Mouse (Mus musculus) left cerebral cortex, postnatal 14 days (tissue): ENCODE results near the gene Akt2. TPM values are rescaled to one million over a fixed set of nuclear protein-coding genes. Genes with fewer than 3 reads are reported as not detected.
"Not testable (repeated sequence)": the region's sequence is repeated elsewhere in the genome, so short reads cannot be mapped to it uniquely, and the experiment has no call there.

ENCODE experiments used
- DNase-seq, 2 experiments: peaks; one replicate each; pipeline ENCODE4 v3.0.0; 2021 to 2022; ENCODE audit warnings: low spot score in 2 of 2, mixed read lengths in 1 of 2
- intact Hi-C: fragments of 180-260 bp; cut with DNase I; formaldehyde crosslinking; loops from one replicate; pipeline ENCODE4 v1.15.1; 2025
- total RNA-seq, 2 experiments: library from RNA; stranded (reverse); gene quantifications; 2 replicates each; pipeline ENCODE4 v1.2.3; 2021

The Akt2 gene
- total RNA-seq, 2 experiments from 2014 or later, result 114 to 147 TPM

DNA sequence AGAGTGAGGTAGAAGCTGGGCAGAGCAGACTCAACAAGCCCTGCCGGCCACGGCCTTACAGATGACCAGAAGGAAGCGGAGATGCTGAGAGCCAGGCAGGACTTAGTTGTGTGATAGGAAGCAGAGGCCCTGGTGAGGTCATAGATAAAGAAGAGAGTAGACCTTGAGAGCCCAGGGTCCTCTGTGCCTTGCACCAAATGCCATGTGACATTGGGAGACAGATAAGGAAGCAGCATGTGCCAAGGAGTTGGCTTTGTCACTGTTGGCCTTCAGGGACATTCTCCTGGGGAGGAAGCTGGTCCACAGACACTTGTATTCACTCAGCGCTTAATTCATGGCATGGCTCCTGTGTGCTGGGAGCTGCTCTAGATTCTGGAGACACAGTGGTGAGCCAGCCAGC, 17.9 kb downstream of the Akt2 start:
- intact Hi-C loops, result no loop called here
- no peak for DNase-seq

DNA sequence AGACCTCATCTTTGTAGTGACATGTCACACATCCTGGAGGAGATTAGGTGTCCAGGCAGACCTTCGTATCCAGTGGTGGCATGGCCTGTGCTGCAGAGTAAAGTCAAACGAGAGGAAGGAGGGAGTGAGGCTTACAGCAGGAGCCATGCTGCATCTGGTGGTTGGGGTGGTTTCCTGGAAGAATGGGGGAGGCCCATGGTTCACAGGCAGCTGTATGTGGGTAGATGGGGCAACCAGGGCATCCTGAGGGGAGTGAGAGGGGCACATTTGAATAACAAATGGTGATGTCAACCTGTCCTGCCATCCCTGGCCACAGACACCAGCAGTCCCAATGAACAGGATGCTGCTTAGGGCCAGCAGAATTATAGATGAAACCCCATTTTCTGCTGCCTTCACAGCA, 18.3 kb downstream of the Akt2 start:
- intact Hi-C loops, result no loop called here
- no peak for DNase-seq

DNA sequence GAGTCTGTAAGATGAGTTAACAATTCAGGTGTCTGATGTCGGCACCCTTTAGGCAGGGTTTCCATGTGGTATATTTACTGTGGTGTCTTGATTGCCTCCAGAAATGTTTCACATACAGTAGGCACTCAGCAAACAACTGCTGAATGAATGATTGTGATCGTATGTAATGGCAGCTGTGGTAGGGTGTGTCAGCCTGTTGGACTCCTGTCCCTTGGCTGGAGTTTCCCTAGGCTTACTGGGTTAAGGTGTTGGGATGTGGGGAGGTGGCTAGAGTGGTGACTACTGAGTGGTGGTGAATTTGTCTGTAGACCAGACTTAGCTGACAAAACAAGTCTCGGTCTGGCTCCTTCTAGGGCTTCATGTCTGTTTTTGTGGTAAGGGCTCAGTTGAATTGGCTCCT, 19.0 kb downstream of the Akt2 start:
- intact Hi-C loops, result no loop called here
- DNase-seq, result no peak

DNA sequence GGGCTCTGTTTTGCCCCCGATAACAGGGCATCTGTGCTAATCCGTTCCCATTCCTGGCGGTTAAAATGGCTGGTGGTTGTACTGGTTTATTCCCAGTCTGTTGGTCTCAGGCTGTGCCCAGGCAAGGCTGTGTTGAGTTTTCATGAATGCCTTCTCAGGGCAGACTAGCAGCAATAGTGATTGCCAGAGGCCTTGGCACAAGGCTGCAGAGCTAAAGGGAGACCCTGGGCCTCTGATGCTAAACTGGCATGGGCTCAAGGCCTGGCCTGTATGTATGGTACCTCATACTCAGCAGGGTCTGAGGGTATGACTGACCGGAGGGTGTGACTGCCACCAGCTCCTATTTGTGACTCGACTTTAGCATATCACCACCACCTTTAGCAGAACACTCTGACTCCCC, 19.5 kb downstream of the Akt2 start:
- intact Hi-C loops, result no loop called here
- no peak for DNase-seq

DNA sequence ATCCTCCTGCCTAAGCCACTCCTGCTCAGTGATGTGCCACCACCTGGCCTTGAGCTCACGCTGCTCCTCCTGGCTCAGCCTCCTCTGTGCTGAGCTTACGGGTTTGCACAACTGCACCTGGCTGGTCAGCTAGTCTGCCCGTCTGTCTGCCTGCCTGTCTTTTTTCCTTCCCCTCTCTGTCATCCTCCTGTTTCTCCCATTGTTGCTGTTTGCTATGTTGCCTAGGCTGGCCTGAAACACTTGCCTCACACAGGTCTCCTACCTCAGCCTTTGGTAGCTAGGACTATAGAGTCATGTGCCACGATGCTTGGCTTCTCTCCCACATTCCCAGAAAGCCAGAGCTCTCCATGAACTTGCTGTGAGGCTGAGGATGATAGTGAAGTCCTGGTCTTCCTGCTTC, 21.6 kb downstream of the Akt2 start:
- no peak for DNase-seq
- intact Hi-C loops, result no loop called here

DNA sequence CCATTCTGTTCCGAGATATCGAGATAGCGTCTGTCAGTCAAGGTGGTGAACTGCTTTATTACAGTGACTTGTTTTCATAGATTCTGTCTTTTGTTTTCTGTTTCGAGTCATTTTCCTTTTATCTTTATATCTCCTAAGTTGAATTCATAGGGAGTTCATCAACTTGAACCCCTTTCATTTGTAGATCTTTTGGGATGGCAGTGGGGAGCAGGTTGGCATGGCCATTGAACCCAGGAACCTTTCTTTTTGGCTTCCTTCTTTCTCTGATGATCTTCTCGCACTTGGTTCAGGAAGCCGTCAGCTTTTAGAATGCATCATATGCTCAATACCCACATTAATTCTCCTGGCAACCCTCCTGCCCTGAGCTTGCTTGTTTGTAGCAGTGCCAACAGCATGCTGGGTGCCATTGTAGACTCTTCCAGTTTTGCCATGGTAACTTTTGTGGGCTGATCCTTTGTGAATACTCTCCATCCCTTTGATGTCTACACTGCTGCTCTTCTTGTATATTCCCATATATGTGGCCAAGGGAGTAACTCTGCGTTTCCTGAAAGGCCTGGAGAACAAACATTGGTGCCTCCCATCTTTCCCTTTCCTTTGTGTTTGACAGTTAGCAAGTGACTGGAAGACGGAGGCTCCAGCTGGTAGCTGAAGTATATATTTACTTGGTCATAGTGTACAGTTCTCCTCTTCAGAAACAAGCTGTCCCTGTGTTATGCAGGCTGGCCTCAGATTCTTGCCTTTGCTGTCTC, 22.6 kb downstream of the Akt2 start:
- DNase-seq, result peak; percentile 60 to 69
- intact Hi-C loops, result no loop called here

DNA sequence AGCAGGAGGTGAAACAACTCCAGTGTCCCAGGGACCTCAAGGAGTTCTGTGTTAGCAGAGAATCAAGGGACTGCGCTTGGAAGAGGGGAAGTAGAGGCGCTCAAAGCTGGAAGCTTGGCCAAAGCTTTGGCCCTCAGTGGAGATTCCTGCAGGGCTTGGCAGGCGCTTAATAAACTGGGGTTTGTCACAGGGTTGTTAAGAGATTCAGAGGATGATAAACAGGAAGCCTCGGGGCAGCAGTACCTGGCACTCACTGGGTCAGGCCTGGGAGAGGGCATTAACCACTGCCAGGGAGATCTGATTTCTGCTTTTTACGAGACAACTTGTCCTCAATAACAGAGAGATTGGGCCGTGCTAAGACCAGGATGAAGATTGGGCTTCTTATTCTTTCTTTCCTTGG, 29.7 kb downstream of the Akt2 start:
- intact Hi-C loops, result no loop called here
- DNase-seq, result no peak

DNA sequence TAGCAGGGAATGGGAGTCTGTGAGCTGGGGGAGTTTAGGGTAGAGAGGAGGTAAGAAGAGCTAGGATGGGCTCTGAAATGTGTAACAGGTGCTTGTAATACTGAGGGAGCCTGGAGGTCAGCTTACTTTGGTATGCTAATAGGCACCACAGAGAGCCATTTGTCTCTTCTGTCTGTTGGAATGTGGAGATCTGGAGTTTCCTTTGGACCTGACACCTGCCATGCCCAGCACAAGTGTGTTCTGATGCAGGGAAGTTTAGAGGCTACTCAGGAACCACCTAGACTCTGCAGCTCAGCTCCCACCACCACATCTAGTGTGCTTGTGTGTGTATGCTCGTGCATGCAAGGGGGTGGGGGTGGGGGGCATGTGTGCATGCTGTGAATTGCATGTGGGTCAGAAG, 30.9 kb downstream of the Akt2 start:
- DNase-seq, result no peak
- intact Hi-C loops, result no loop called here

DNA sequence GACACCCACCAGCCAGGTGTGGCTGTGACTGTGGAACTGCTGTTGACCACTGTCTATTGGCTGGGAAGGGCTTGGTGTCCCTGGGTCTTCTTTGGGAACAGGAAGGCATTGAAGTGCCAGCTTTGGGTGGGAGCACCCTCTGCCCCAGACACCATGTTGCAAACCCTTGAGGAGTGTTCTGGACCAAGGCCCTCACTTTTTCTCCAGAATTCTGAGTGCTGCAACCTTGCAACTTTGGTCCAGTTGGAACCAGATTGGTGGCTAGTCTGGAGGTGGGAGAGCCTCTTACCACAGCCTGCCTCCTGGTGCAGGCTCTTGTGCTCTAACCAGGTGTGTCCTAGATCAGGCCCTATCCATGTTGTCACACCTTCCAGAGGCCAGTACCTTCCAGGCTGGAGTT, 33.6 kb downstream of the Akt2 start:
- DNase-seq, result no peak
- intact Hi-C loops, result no loop called here

DNA sequence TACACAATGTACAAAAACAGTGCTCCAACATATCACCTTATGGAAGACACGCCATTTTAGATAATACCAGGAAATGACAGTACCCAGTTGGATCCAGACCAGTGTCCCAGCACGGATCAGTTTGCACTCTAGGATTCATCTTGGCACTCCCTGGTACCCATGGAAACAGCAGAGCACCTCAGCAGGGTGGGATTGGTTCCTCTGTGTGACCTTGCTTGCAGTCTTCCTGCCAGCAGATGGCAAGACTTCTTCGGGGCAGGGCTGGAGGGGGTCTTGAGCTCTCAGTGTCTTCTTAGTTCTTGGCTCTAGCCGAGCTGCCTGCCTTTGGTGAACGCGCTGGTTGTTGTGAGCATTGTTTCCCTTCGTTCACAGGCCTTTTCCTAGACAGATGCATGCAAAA, 36.4 kb downstream of the Akt2 start:
- intact Hi-C loops, result no loop called here
- DNase-seq, result no peak

DNA sequence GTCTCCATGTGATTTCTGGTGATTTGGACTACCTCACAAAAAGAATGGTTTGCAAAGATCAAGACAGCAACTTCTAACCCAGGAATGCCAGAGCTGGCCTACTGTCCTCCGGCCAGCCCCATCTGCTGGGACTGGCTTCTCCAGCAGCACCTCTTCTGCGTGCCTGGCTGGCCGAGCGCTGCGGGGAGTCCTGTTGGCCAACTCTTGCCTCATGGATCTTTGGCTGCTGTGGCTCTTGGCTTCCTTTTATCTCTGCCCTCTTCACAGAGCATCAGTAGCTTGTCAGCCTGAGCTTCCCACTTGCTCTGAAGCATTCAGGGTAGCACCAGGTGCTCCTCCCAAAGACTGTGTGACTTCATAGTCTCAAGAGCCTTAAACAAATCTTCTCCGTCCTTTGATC, 36.8 kb downstream of the Akt2 start:
- DNase-seq, result no peak
- intact Hi-C loops, result no loop called here

DNA sequence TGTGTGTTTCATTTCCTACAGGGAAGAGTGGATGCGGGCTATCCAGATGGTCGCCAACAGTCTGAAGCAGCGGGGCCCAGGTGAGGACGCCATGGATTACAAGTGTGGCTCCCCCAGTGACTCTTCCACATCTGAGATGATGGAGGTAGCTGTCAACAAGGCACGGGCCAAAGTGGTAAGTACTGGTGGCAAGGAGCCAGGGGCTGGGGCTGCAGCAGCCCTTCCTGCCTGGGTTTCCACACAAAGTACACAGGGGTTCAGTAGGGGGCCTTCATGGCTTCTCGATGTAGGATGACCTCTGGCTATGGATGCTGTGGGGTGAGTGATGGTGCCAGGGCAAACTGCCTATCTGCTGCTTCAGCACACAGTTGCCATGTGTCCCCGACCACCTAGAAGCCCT, 37.5 kb downstream of the Akt2 start:
- DNase-seq, intact Hi-C loops: not testable (repeated sequence)

DNA sequence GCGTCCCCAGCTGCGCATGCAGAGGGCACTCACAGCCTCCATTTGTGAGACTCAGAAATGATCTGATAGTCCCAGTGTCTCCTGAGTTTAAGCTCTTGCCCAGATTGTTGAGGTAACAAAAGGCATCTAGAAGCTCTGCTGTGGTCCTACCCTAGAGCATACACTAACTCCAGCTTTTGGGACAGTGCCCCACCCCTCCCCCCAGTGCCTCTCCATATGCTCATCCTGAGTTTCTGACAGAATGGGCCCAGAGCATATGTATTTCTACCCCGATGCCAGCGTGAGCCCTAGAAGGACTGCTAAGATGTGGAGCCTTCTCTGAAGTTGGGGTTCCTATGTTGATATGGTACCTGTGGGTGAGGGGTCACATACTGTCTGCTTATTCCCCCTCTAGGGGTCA, 40.1 kb downstream of the Akt2 start:
- no peak for DNase-seq
- intact Hi-C loops, result no loop called here

DNA sequence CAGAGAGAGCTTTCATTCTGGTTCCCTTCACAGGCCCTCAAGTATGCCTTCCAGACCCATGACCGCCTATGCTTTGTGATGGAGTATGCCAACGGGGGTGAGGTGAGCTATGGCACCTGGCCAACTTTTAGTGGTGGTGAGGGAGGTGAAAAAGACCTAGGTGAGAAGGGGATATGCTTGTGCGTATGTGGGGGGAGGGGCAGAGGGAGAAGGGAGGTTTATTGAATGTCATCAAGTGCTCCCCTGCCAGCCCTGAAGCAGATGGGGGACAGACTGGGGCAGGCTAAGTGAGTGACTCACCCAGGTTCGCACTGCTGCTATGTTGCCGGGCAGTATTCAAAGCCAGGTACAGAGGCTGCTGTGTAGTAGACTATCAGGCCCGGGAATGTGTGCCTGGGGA, 41.8 kb downstream of the Akt2 start:
- intact Hi-C loops, result no loop called here
- no peak for DNase-seq

DNA sequence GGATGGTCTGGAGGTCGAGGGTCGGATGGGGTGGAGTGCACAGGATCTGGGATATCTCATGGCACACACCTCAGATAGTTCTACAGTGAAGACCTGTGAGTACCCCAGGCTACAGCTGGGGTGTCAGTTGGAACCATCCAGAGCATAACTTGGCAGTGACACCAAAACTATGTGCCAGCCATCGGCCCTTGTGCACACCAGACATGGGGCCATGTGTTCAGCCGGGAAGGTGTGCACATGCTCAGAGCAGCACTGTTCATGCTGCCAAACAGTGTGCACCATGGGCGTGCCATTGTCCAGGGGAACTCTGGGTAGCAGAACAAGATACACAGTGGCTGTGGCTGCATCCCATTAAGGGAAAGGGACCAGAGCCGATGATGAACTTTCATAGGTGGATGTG, 43.3 kb downstream of the Akt2 start:
- intact Hi-C loops, result loop anchor here (5.0 kb wide), 1 partner anchor 57 kb away; no protein-coding TSS in a partner anchor
- DNase-seq, result no peak

DNA sequence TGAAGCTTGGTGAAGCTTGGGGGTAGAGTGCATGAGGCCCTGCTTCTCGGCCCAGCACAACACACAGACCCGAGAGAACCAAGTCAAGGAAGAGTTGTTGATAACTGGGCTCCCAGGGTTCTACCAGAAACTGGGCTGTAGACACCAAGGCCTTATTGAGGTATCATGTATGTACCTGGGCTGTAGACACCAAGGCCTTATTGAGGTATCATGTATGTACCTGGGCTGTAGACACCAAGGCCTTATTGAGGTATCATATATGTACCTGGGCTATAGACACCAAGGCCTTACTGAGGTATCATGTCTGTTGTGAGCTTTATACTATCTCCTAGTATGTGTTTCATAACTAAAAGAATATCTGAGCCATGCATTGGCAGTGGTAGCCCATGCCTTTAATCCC, 43.7 kb downstream of the Akt2 start:
- DNase-seq, result not testable (repeated sequence)
- intact Hi-C loops, result loop anchor here (5.0 kb wide), 1 partner anchor 58 kb away; no protein-coding TSS in a partner anchor

DNA sequence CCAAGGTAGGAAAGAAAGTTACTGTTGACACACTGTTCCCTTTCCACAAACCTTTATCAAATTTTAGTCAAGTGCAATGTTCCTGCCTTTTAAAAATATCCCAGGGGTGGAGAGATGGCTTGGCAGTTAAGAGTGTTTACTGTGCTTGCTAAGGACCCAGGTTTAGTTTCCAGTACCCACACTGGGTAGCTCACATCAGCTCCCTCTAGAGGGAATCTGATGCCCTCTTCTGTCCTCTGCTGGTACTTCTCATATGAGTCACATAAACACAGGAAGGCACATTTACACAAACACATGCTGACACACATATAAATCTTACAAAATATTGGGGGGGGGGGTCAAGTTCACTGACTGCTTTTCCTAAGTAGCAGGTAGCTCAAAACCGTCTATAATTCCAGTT, 53.1 kb downstream of the Akt2 start:
- intact Hi-C loops, result no loop called here
- no peak for DNase-seq

DNA sequence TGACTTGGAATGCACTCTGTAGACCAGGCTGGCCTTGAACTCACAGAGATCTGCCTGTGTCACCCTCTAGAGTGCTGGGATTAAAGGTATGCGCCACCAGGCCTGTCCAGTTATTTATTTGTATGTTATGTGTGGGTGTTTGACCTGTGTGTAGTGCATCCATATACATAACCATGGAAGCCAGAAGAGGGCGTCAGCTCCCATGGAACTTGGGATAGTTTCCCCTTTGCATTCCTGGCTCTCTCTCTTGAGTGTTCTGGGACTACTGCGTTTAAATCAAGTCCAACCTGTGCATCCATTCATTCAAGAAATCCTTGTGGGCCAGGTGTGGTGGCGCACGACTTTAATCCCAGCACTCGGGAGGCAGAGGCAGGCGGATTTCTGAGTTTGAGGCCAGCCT, 55.2 kb downstream of the Akt2 start:
- intact Hi-C loops, result no loop called here
- DNase-seq, result no peak

DNA sequence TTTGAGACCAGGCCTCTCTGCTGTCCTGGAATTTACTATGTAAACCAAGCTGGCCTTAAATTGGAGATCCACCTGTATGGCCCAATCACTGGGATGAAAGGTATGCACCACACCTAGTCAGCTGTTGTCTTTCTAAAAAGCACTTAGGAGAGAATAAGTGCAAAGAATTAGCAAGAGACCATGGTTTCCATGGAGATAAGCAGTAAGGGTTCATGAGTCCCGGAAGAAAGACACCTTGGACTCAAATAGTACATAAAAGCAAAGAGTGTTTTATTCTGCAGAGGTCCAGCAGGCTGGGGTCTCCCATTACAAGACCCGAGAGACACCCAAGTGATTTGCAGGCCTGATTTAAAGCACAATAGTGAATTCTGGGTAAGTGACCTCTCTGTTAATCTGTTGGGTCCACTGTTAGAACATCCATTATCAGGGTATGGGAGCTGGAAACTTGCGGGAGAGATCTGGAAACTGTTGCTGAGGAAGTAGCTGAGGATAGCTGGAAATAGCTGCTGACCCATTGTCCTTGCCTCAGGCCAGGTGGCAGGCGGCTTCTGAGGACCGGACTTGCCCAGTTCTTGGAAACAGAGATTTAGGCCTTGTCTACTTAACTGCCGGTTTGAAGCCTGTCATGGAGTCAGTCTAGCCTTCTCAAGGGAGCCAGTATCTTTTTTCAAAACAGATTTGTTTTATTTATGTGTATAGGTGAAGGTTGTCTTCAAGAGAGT, 56.1 kb downstream of the Akt2 start:
- DNase-seq, result no peak
- intact Hi-C loops, result no loop called here

DNA sequence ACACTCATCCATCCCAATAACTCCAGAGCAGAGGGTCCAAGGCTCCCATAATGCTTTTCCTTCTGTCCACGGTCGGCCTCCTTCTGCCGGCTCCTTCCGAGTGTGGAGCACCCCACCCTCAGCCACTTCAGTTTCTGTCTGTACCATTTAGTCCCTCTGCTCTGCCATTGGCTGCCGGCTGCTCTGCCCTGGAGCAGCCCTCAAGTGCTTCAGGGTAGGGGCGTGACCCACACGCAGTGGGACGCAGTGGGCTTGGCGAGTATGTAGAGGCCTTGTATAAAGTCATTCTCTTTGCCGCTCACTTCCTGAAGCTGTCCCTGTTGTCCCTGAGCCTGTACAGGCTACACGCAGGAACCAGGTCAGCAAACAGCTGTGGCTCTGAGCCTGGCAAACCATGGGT, 58.4 kb downstream of the Akt2 start:
- intact Hi-C loops, result loop anchor here (5.0 kb wide), 1 partner anchor 57 kb away; the partner anchor contains the start of gene Akt2
- no peak for DNase-seq

DNA sequence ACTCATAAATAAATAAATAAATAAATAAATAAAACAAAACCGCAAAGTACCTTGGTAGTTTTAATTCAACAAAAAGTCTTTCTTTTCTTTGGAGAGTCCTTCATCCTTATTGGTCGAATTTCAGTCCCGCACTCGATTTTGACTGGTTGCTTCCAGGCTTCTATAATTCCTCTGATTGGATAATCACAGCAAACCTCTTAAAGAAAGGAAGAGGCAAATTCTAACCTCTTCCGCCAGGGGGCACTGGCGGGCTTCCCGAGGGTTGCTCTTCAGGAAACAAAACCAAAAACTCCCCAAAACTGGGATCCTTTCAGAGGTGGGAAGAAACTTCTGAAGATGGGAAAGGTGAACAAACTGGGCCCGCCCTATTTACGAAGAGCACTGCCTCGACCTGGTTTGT, 59.6 kb downstream of the Akt2 start:
- DNase-seq, result peak; percentile 84 to 92
- intact Hi-C loops, result loop anchor here (5.0 kb wide), 1 partner anchor 59 kb away; the partner anchor contains the start of gene Akt2
